Mouse (Mus musculus) heart, embryonic 11.5 days (tissue): Measurements from ENCODE around the gene Prkacb. TPM values are rescaled to one million over a fixed set of nuclear protein-coding genes. Genes with fewer than 3 reads are reported as not detected.

Experiments
- ATAC-seq: fragments of 200-750 bp; cut with Nextera tagmentation; replicated peaks from 2 replicates; pipeline ENCODE4 v1.8.0; 2017; ENCODE audit warnings: moderate library complexity; ENCODE audit not compliant: insufficient number of reproducible peaks, low FRiP score, low TSS enrichment
- H3K27ac ChIP-seq: fragments of 300-500 bp; sonication (generic); 2 replicates; pipeline ENCODE4 v1.5.1; 2014; ENCODE audit warnings: mild to moderate bottlenecking, low read depth, low read length
- H3K27me3 ChIP-seq: fragments of 300-500 bp; sonication (generic); 2 replicates; pipeline ENCODE4 v1.6.1; 2014; ENCODE audit warnings: mild to moderate bottlenecking, low read length, mixed read lengths; ENCODE audit not compliant: control insufficient read depth, insufficient read depth
- H3K36me3 ChIP-seq: fragments of 300-500 bp; sonication (generic); 2 replicates; pipeline ENCODE4 v1.6.1; 2014; ENCODE audit warnings: mild to moderate bottlenecking, low read length, moderate library complexity, mixed read lengths; ENCODE audit not compliant: control insufficient read depth, insufficient read depth
- H3K4me1 ChIP-seq: fragments of 300-500 bp; sonication (generic); 2 replicates; pipeline ENCODE4 v1.6.1; 2014; ENCODE audit warnings: low read length; ENCODE audit not compliant: control insufficient read depth, insufficient read depth
- H3K4me2 ChIP-seq: fragments of 300-500 bp; sonication (generic); 2 replicates; pipeline ENCODE4 v1.6.1; 2014; ENCODE audit warnings: mild to moderate bottlenecking, moderate library complexity
- H3K4me3 ChIP-seq: fragments of 300-500 bp; sonication (generic); 2 replicates; pipeline ENCODE4 v1.5.1; 2014; ENCODE audit warnings: low read depth, low read length
- H3K9ac ChIP-seq: fragments of 300-500 bp; sonication (generic); 2 replicates; pipeline ENCODE4 v1.6.1; 2014; ENCODE audit warnings: mild to moderate bottlenecking, low read depth, low read length, moderate library complexity
- H3K9me3 ChIP-seq: fragments of 300-500 bp; sonication (generic); replicated peaks from 2 replicates; pipeline ENCODE4 v1.6.1; 2016; ENCODE audit warnings: low read length; ENCODE audit not compliant: control insufficient read depth
- WGBS: fragments of 180-500 bp; shearing (Covaris S2); extraction: QIAGEN DNeasy Blood & Tissue Kit; methylation state at CpG from one replicate; pipeline ENCODE4 v1.1.7; 2014; ENCODE audit not compliant: insufficient replicate concordance; 5-methylcytosine and 5-hydroxymethylcytosine counted together
- polyA plus RNA-seq: library from polyadenylated mRNA; unstranded; fragments of >200 nt; fragmentation: Nextera tagmentation; extraction: Ambion mirVana; gene quantifications from 2 replicates; pipeline ENCODE4 v1.2.1, GENCODE M21; 2014

Prkacb gene
- polyA plus RNA-seq, 1 experiment from 2014 or later = 46.3 TPM

DNA sequence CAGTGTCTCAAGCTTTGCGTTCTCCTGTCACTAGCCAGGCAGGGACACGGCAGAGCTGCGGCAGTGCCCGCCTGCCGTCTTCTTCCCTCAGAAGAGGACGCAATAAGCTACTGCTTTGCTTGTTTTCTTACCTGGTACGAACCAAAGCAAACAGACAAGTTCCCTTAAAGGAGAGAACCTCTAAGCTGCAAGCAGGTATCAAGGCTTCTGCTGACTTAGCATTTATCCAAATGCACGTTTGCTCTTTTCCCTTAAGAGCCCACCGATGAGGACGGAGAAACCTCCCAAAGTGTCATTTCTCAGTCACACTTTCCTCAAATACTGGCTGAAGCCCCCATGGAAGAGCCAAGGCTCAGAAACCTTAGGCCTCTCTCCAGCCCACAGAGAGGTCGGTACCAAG lies 81.3 kb downstream of the Prkacb start:
- Histone ChIP-seq H3K4me2 (no peak overlapping the region), H3K27me3 (no peaks in the 10 kb centered on the region), H3K4me1 (peaks cover 27% of the 10 kb centered on the region), H3K4me3 (no peak overlapping the region), H3K36me3 (peaks cover 11% of the 10 kb centered on the region), H3K9me3 (no peaks in the 10 kb centered on the region), H3K27ac (peak overlapping the region; percentile 29; the same call in 1 of the 2 replicates), H3K9ac (no peak overlapping the region)
- ATAC-seq = no peak
- 73% methylated on average over 11 of the region's 11 CpGs for WGBS

DNA sequence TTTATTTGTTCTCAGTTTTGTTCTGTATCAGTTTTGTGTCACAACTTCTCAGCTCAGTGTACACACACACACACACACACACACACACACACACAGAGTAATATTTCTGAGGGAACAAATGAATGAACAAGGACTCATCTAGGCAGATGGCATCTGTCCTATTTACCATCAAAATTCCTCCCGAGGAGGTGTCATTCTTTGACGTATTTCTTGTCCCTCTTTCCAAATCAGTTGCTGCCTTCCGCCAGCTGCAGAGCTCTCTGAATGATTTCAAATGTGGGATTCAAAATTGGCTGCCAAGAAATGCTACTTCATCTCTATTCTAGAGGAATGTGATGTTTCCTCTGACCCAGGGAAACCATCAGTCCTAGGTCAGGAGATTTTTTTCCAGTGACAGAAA lies 89.8 kb downstream of the Prkacb start:
- H3K4me1 ChIP-seq = peaks cover 4% of the 10 kb centered on the region
- no peak overlapping the region for H3K27ac ChIP-seq
- ATAC-seq = no peak
- no peak overlapping the region for H3K9ac ChIP-seq
- H3K27me3 ChIP-seq = no peaks in the 10 kb centered on the region
- WGBS = 71% methylated on average over 3 of the region's 3 CpGs
- H3K4me2 ChIP-seq = no peak overlapping the region
- H3K4me3 ChIP-seq = no peak overlapping the region
- H3K36me3 ChIP-seq = peaks cover 16% of the 10 kb centered on the region
- H3K9me3 ChIP-seq = peaks cover 5% of the 10 kb centered on the region; the same call in 1 of the 2 replicates

DNA sequence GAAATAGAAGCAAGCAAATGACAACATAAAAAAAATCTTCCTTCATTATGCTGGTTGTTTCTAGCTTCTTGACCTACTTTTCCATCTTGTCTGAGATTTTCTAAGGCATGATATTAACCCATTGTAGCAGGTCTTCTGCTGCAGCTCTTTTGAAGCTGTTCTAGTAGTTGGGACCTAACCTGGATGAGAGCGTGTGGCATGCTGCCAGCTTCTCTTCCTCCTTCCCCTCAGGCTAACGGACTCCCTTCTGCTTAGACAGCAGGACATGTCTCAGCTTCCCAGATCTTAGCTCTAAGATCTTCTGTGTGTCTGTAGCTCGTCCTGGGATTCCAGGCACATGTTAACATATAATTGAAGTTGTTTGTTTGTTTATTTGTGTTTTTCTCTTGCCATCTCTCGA lies 93.1 kb downstream of the Prkacb start:
- no peaks in the 10 kb centered on the region for H3K27me3 ChIP-seq
- H3K4me1 ChIP-seq = no peaks in the 10 kb centered on the region
- H3K9me3 ChIP-seq = no peaks in the 10 kb centered on the region
- H3K36me3 ChIP-seq = no peaks in the 10 kb centered on the region
- H3K27ac ChIP-seq = no peak overlapping the region
- 79% methylated on average over 4 of the region's 4 CpGs for WGBS
- no peak overlapping the region for H3K4me3 ChIP-seq
- no peak for ATAC-seq
- no peak overlapping the region for H3K4me2 ChIP-seq
- H3K9ac ChIP-seq = no peak overlapping the region

DNA sequence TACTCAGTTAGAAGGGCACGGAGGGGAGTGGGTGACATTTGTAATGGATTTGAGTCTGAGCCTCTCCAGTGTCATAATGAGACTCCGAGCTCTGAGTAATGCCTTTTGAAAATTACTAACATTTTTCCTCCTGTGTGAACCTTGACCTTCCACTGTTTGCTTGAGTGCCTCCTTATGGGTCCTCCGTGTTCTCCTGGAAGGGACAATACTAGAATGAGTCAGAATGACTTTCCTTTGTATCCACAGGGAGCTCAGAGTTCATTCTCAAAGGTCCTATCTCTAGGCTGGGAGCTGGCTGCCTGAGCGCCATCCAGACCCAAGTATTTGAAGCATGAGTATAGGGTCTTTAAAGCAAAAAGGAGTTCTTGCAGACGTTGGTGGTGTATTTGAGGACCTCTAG lies 94.5 kb downstream of the Prkacb start:
- Histone ChIP-seq H3K36me3 (no peaks in the 10 kb centered on the region), H3K27ac (no peak overlapping the region), H3K4me1 (no peaks in the 10 kb centered on the region), H3K4me2 (no peak overlapping the region), H3K27me3 (no peaks in the 10 kb centered on the region), H3K9ac (no peak overlapping the region), H3K4me3 (no peak overlapping the region), H3K9me3 (no peaks in the 10 kb centered on the region)
- no peak for ATAC-seq
- 71% methylated on average over 5 of the region's 5 CpGs for WGBS

DNA sequence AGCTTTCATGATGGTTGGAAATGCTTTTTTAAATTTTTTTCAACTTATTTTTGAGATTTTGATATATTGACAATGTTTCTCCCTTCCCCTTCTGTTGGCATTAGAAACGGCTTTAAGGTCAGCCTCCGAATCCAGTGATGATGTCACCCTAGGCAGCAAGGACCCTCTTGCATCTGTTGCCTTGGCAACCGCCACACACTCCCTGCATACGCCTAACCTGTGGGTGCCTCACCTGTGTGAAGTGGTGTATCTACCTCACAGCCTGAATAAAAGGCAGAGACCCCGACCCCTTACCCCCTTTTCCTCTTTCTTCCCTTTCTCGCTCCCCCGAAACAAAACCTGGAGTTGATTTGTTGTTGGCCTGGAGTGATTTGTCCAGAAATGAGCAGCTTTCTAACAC lies 100.5 kb downstream of the Prkacb start:
- H3K9me3 ChIP-seq = no peaks in the 10 kb centered on the region
- no peak for ATAC-seq
- 72% methylated on average over 7 of the region's 7 CpGs for WGBS
- no peaks in the 10 kb centered on the region for H3K36me3 ChIP-seq
- H3K4me2 ChIP-seq = no peak overlapping the region
- H3K4me1 ChIP-seq = peaks cover 3% of the 10 kb centered on the region; the same call in 1 of the 2 replicates
- H3K27me3 ChIP-seq = no peaks in the 10 kb centered on the region
- H3K4me3 ChIP-seq = no peak overlapping the region
- H3K27ac ChIP-seq = no peak overlapping the region
- H3K9ac ChIP-seq = no peak overlapping the region

DNA sequence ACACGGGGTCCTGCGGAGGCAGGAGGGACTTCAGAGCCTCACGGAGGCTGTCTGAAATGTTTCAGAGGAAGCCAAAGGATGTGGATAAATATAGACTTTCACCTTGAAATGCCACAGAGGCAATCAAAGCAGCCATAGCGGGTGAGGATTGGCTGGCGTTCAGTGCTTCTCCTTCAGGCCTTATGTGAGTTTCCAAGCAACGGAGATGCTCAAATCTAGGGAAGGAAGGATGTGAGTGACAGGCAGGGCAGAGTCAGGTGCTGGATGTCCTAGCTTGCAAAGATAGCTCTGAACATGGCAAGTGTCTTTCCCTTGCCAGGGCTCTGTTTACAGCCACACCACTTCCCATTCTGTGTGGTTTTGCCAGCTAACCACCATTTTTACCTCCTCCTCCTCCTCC lies 101.2 kb downstream of the Prkacb start:
- no peak overlapping the region for H3K4me3 ChIP-seq
- no peaks in the 10 kb centered on the region for H3K36me3 ChIP-seq
- H3K9ac ChIP-seq = no peak overlapping the region
- no peak for ATAC-seq
- no peak overlapping the region for H3K27ac ChIP-seq
- H3K4me1 ChIP-seq = peaks cover 3% of the 10 kb centered on the region; the same call in 1 of the 2 replicates
- H3K9me3 ChIP-seq = no peaks in the 10 kb centered on the region
- no peaks in the 10 kb centered on the region for H3K27me3 ChIP-seq
- 51% methylated on average over 6 of the region's 6 CpGs for WGBS
- H3K4me2 ChIP-seq = no peak overlapping the region

DNA sequence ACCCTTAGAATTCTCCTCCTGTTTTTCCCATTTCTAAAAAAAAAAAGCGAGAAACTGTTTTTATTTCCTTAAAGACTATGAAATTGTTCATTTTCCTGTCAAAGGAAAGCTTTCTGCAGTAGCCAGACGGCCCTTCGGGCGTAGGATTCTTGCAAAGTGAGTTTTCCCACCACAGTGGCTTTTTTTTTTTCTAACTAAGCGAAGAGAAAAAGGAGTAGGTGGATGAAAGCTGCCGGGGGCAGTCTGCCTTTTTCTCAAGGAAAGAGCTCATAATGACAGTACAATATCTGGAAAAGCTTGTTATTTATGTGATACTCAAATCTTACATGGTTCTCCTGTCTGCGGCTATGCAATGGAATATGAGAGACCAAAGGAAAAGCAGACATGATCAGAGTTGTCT lies 101.7 kb downstream of the Prkacb start:
- H3K27ac ChIP-seq = no peak overlapping the region
- WGBS = 88% methylated on average over 7 of the region's 7 CpGs
- H3K9ac ChIP-seq = no peak overlapping the region
- H3K4me1 ChIP-seq = peaks cover 3% of the 10 kb centered on the region; the same call in 1 of the 2 replicates
- no peaks in the 10 kb centered on the region for H3K27me3 ChIP-seq
- no peak for ATAC-seq
- H3K4me2 ChIP-seq = no peak overlapping the region
- no peaks in the 10 kb centered on the region for H3K9me3 ChIP-seq
- no peaks in the 10 kb centered on the region for H3K36me3 ChIP-seq
- H3K4me3 ChIP-seq = no peak overlapping the region

DNA sequence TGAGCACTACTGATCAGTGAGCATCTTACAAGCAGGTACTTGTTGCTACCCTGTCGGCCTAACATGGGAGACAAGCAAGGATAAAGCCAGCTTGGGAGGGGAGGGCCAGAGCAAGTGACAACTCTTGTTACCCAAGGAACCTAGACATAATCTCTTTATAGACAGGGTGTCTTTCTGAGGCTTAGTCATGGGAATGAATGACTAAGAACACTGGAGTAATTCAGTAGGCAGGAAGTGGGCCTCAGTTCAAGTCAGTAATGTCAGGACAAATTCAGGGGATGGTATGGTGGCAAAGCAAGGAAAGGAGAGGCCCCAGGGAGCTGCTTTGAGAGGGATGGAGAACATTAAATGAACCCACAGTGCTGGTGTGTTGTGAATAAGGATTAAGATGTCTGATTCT lies 103.7 kb downstream of the Prkacb start:
- no peak overlapping the region for H3K4me3 ChIP-seq
- WGBS = 68% methylated on average over 1 of the region's 1 CpGs
- peaks cover 3% of the 10 kb centered on the region; the same call in 1 of the 2 replicates for H3K4me1 ChIP-seq
- no peak overlapping the region for H3K9ac ChIP-seq
- no peak overlapping the region for H3K27ac ChIP-seq
- H3K36me3 ChIP-seq = no peaks in the 10 kb centered on the region
- no peak for ATAC-seq
- no peaks in the 10 kb centered on the region for H3K27me3 ChIP-seq
- H3K9me3 ChIP-seq = no peaks in the 10 kb centered on the region
- H3K4me2 ChIP-seq = no peak overlapping the region

DNA sequence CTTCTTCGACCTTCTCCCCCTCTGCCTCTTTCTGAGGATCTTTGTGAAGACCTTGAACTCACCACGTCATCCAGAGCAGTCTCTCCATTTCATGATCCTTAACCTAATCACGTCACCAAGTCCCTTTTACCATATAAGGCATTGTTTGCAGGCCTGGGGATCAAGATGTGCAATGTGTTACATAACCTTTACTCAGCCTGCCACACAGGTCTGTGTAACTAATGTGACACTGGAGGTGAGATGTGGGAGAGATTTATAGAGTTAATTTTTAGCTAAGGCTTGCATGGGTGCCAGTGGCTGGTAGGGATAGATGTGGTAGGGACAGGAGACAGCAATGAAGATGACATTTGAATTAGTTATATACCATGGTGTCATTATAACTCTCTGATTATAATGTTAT lies 104.4 kb downstream of the Prkacb start:
- Histone ChIP-seq H3K4me1 (peaks cover 3% of the 10 kb centered on the region; the same call in 1 of the 2 replicates), H3K4me2 (no peak overlapping the region), H3K4me3 (no peak overlapping the region), H3K27ac (no peak overlapping the region), H3K9me3 (no peaks in the 10 kb centered on the region), H3K9ac (no peak overlapping the region), H3K36me3 (no peaks in the 10 kb centered on the region), H3K27me3 (no peaks in the 10 kb centered on the region)
- 75% methylated on average over 3 of the region's 3 CpGs for WGBS
- no peak for ATAC-seq
